Mouse (Mus musculus): ENCODE results near the gene Rnf10.

- TF ChIP-seq POLR2A (IDR thresholded peaks at IDR 0.05; ENCODE audit: borderline replicate concordance, extremely low read depth, insufficient read depth, insufficient read length, poor library complexity, severe bottlenecking) (no peak), CTCF (IDR thresholded peaks at IDR 0.05; ENCODE audit: borderline replicate concordance, extremely low read depth, insufficient read depth, insufficient read length) (no peak)
Observed at GRCm38 (mm10) chr5:115301615-115302014, 28.9 kb upstream of the Rnf10 start.

All from brain, embryonic 14.5 days (tissue).